Mouse (Mus musculus) spleen, adult 2 months (tissue): ENCODE measurements around the gene Nt5c1a. TPM values are rescaled to one million over a fixed set of nuclear protein-coding genes. Genes with fewer than 3 reads are reported as not detected.

Experiments
- DNase-seq, 2 experiments: peaks; one replicate each; pipeline versions ENCODE4 v3.0.0 to v3.0.0-alpha.2; 2012 to 2021; ENCODE audit warnings: low spot score in 2 of 2, low read depth in 1 of 2
- H3K27ac ChIP-seq: fragments of 200-500 bp; 2 replicates; pipeline ENCODE4 v1.5.1; 2012; ENCODE audit warnings: low read length, inconsistent platforms; ENCODE audit not compliant: insufficient read depth
- H3K27me3 ChIP-seq: fragments of 200-500 bp; 2 replicates; pipeline ENCODE4 v1.6.1; 2012; ENCODE audit warnings: mild to moderate bottlenecking, moderate library complexity, low read length, inconsistent platforms; ENCODE audit not compliant: control insufficient read depth, insufficient read depth
- H3K36me3 ChIP-seq: fragments of 200-500 bp; 2 replicates; pipeline ENCODE4 v1.6.1; 2012; ENCODE audit warnings: mild to moderate bottlenecking, low read length, inconsistent platforms; ENCODE audit not compliant: control insufficient read depth, insufficient read depth
- H3K4me1 ChIP-seq: fragments of 200-500 bp; 2 replicates; pipeline ENCODE4 v1.6.1; 2011; ENCODE audit warnings: inconsistent platforms; ENCODE audit not compliant: control insufficient read depth, insufficient read depth, insufficient read length
- H3K4me3 ChIP-seq: fragments of 200-500 bp; 2 replicates; pipeline ENCODE4 v1.5.1; 2011; ENCODE audit warnings: mild to moderate bottlenecking, inconsistent platforms; ENCODE audit not compliant: insufficient read depth, insufficient read length; ENCODE audit errors: extremely low read depth
- CTCF ChIP-seq: fragments of 200-500 bp; IDR thresholded peaks from 2 replicates; pipeline ENCODE4 v1.5.1; 2011; ENCODE audit warnings: mild to moderate bottlenecking, inconsistent platforms; ENCODE audit not compliant: insufficient read depth, insufficient read length, insufficient replicate concordance; ENCODE audit errors: extremely low read depth
- POLR2A ChIP-seq: fragments of 200-500 bp; IDR thresholded peaks from 2 replicates; pipeline ENCODE4 v1.6.1; 2011; ENCODE audit warnings: low read depth, low read length, inconsistent platforms
- WGBS: fragments of 180-500 bp; shearing (Covaris S2); methylation state at CpG from one replicate; pipeline ENCODE4 v1.1.7; 2018; 5-methylcytosine and 5-hydroxymethylcytosine counted together
- polyA plus RNA-seq: library from polyadenylated mRNA; depleted of rRNA; stranded (reverse); fragments of >200 nt; gene quantifications from 2 replicates; pipeline ENCODE4 v1.2.3, GENCODE M21; 2012; rRNA removed

Gene Nt5c1a
- polyA plus RNA-seq, 1 experiment = not detected

GRCm38 (mm10) chr4:123247147-123247880 is 46.0 kb downstream of the Nt5c1a start:
- H3K4me1 ChIP-seq = no peaks in the 10 kb centered on the region
- no peaks in the 10 kb centered on the region for H3K36me3 ChIP-seq
- no peak for DNase-seq
- no peaks in the 10 kb centered on the region for H3K27me3 ChIP-seq
- WGBS = 82% methylated on average over 7 of the region's 7 CpGs
- H3K27ac ChIP-seq = no peak overlapping the region
- TF ChIP-seq CTCF (no peak), POLR2A (no peak)
- no peak overlapping the region for H3K4me3 ChIP-seq

GRCm38 (mm10) chr4:123248971-123249567 is 47.8 kb downstream of the Nt5c1a start:
- H3K27me3 ChIP-seq = no peaks in the 10 kb centered on the region
- H3K4me1 ChIP-seq = no peaks in the 10 kb centered on the region
- DNase-seq = no peak
- no peak overlapping the region for H3K4me3 ChIP-seq
- H3K36me3 ChIP-seq = no peaks in the 10 kb centered on the region
- H3K27ac ChIP-seq = no peak overlapping the region
- TF ChIP-seq CTCF = no peak
- TF ChIP-seq POLR2A = no peak
- 86% methylated on average over 7 of the region's 7 CpGs for WGBS

GRCm38 (mm10) chr4:123252214-123252613 is 50.9 kb downstream of the Nt5c1a start:
- H3K27ac ChIP-seq = no peak overlapping the region
- no peaks in the 10 kb centered on the region for H3K36me3 ChIP-seq
- no peak overlapping the region for H3K4me3 ChIP-seq
- DNase-seq = no peak
- no peaks in the 10 kb centered on the region for H3K27me3 ChIP-seq
- TF ChIP-seq POLR2A (no peak), CTCF (no peak)
- no peaks in the 10 kb centered on the region for H3K4me1 ChIP-seq
- 91% methylated on average over 5 of the region's 5 CpGs for WGBS

DNA sequence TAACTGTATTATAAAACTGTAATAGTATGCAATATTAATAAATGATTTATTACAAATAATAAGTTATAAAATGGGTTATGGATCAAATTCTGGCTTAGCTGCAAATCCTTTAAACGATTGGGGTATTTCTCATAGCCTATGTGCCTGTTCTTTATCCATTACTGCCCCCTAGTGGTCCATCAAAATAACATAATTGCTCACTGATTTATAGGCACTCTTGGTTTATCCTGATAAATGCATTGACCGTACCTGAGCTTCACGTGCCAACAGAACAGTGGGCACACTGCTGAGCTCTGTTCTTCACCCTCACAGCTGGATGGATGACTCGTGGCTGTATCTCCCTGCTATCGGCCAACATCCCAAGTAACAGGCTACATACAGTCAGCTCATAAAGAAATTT is 53.3 kb downstream of the Nt5c1a start:
- 13% methylated on average over 5 of the region's 5 CpGs for WGBS
- no peak overlapping the region for H3K27ac ChIP-seq
- no peaks in the 10 kb centered on the region for H3K4me1 ChIP-seq
- no peaks in the 10 kb centered on the region for H3K36me3 ChIP-seq
- H3K27me3 ChIP-seq = no peaks in the 10 kb centered on the region
- no peak overlapping the region for H3K4me3 ChIP-seq
- DNase-seq = peak in 1 of 2 experiments; percentile 21
- no peak for TF ChIP-seq POLR2A

DNA sequence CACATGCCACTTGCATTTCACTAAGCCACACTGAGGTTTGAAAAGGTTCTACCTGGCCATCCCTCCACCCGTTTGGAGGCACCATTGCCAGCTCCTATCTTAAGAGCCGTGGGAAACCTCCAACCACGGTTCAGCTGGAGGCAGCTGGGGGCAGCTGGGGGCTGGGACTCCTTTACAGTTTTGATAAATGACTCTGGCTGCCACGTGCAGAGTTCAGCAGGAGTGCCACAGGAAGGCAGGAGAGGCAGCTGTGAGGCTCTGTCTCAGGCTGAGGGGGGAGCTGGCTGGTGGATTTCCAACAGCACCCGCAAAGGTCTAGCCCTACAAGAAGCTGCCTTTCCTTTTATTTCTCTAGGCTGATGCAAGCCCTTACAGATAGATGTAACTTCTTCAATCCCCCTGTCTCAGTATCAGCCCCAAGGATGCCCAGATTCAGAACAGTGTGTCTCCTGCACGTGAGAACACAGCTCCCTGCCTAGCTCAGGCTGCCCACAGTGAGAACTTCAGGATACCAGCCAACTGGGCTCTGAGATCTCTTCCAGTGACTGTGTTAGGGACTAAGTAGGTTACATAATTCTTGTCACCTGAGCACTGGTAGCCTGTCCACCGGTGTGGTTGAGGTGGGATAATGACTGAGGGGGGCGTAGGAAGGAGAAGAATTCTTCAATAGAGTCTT is 58.9 kb downstream of the Nt5c1a start:
- no peak for DNase-seq
- WGBS = 17% methylated on average over 8 of the region's 8 CpGs
- H3K27me3 ChIP-seq = no peaks in the 10 kb centered on the region
- no peaks in the 10 kb centered on the region for H3K4me1 ChIP-seq
- no peaks in the 10 kb centered on the region for H3K36me3 ChIP-seq
- no peak for TF ChIP-seq CTCF
- no peak for TF ChIP-seq POLR2A
- no peak overlapping the region for H3K27ac ChIP-seq
- H3K4me3 ChIP-seq = no peak overlapping the region

DNA sequence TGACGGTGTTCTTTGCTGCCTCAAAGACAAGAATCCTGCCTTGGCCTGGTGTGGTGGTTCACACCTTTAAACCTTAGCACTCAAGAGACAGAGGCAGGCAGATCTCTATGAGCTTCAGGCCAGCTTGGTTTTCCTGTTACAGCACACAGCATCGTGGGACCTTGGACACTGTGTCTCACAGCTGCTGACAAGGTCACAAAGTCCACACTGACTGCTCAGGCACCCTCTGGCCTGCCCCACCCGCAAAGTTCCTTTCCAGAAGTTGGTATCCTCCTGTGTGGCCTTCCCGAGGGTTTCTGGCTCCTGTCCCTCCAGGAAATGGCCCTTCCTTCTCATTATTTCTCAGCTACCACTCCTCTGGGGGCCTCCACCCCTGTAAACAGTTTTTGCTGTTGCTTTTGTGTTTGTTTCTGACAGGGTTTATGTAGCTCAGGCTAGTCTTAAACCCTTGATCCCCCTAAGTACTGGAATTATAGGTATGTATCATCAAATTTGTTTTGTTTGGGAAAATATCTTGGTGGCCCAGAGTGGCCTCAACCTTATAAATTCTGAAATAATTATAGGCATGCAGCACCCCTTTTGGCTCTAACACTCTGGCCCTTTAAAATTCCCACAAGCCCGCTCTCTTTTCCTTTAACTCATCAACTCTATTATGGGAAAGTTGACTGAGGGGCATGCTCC is 60.6 kb downstream of the Nt5c1a start, which contains the start of gene Pabpc4:
Pabpc4 (plus strand) TSS at position 631 of the 681 bp plus-strand sequence.
- no peak for DNase-seq
- Histone ChIP-seq H3K4me3 (no peak within 1 kb of the TSS), H3K36me3 (no peaks in the 10 kb centered on the region), H3K27ac (no peak within 1 kb of the TSS), H3K4me1 (no peaks in the 10 kb centered on the region), H3K27me3 (no peaks in the 10 kb centered on the region)
- no peak for TF ChIP-seq POLR2A
- TF ChIP-seq CTCF = no peak
- WGBS = 64% methylated on average over 5 of the region's 5 CpGs

Other genes starting within 250 kb of the Nt5c1a start
- gene Mfsd2a, start 240.3 kb upstream of the Nt5c1a start, polyA plus RNA-seq = 0.82 and 1.3 TPM in 2 replicates
- gene Mycl, start 205.9 kb upstream of the Nt5c1a start, polyA plus RNA-seq = 7.3 and 7.6 TPM in 2 replicates
- gene Trit1, start 184.9 kb upstream of the Nt5c1a start, polyA plus RNA-seq = 5.0 and 6.5 TPM in 2 replicates
- 0.11 and 0.19 TPM in 2 replicates for gene Bmp8b, start 96.3 kb upstream of the Nt5c1a start, polyA plus RNA-seq
- 0.05 and 0.09 TPM in 2 replicates for gene Oxct2b, start 85.2 kb upstream of the Nt5c1a start, polyA plus RNA-seq
- gene Ppie, start 61.6 kb upstream of the Nt5c1a start, polyA plus RNA-seq = 12.4 and 12.9 TPM in 2 replicates
- not detected in 2 replicates for gene Hpcal4, start 18.3 kb upstream of the Nt5c1a start, polyA plus RNA-seq
- 2.1 and 2.9 TPM in 2 replicates for gene Heyl, start 32.1 kb downstream of the Nt5c1a start, polyA plus RNA-seq
- gene Pabpc4, start 60.8 kb downstream of the Nt5c1a start, polyA plus RNA-seq = 137 and 201 TPM in 2 replicates
- gene Oxct2a, start 122.1 kb downstream of the Nt5c1a start, polyA plus RNA-seq = 0.04 and 0.28 TPM in 2 replicates
- gene Bmp8a, start 141.7 kb downstream of the Nt5c1a start, polyA plus RNA-seq = 0.41 and 0.95 TPM in 2 replicates